Mouse (Mus musculus) liver, adult 2 months (tissue): Measurements from ENCODE around the gene Zdhhc20.

Experiments used
- CTCF ChIP-seq: fragments of 200-500 bp; IDR thresholded peaks from 2 replicates; pipeline ENCODE4 v1.5.1; 2011; ENCODE audit warnings: low read depth, low read length, control low read depth
- POLR2A ChIP-seq: fragments of 200-500 bp; IDR thresholded peaks from 2 replicates; pipeline ENCODE4 v1.6.1; 2011; ENCODE audit warnings: low read length, control low read depth; ENCODE audit not compliant: insufficient read depth; ENCODE audit errors: extremely low read depth

DNA sequence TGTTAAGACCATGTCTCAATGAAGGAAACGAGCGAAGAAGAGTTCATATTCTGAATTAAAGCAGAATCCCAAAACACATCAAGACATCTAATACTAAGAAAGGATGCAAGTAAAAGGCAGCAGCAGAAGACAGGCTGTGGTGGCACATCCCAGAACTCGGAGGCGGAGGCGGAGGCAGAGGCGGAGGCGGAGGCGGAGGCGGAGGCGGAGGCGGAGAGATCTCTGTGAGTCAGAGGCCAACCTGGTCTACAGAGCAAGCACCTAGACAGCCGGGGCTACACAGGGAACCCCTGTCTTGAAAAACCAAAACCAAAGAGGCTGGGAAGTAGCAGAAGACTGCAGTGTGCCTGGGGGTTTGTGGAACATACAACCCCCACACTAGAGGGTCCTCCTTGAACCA is 6.8 kb upstream of the Zdhhc20 start:
- TF ChIP-seq CTCF = no peak
- no peak for TF ChIP-seq POLR2A
